Mouse (Mus musculus) gastrocnemius, postnatal 4 days (tissue): ENCODE results near the gene Abcc5. TPM values are rescaled to one million over a fixed set of nuclear protein-coding genes. Genes with fewer than 3 reads are reported as not detected.

Experiments
- DNase-seq, 2 experiments: peaks; one replicate each; pipeline ENCODE4 v3.0.0; 2021 to 2022; ENCODE audit warnings: low spot score in 2 of 2, mixed read lengths in 2 of 2
- total RNA-seq, 2 experiments: library from RNA; stranded (reverse); gene quantifications; 2 replicates each; pipeline ENCODE4 v1.2.3; 2021

Abcc5 gene
- total RNA-seq, 2 experiments from 2014 or later: 59.3 to 70.1 TPM

DNA sequence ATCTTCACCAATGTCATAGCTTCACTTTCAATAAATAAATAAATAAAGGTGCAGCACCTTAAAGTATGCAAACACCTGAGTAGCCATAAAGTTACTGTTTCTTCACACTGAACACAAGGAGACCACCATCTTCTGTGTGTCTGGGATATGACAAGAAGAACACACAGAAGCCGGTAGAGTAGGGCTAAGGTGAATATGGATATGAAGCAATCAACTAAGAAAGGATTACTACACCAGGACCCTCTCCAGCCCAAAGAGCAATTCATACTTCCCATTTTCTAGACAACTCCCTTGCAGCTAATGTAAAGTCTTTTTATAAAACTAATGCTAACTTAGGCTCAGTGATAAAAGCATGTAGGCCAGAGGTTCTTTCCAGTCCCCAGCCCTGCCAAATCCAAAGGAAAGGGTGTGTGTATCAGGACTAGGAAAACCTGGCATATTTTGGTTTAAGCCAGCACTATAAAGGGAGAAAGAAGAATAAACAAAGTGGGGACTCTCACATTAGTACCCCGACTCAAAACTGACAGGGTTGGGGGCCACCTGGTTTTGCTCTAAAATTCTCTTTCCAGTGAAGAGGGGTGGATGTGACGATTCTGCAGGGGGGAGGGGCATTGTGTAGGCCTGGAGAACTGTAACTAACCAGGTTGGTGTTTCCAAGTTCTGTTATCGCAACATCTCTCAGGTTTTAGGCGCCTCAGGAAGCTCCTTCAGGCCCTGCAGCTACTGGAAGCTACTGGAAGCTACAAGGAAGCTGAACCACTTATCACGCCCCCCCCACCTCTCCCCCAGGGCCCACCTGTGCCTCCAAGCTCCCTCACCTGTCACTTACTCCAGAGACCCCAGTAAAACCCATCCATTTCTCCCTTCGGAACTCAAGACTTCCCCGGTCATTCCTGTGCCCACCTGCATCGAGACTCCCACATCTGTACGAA lies 1.2 kb downstream of the Abcc5 start:
- DNase-seq: no peak

DNA sequence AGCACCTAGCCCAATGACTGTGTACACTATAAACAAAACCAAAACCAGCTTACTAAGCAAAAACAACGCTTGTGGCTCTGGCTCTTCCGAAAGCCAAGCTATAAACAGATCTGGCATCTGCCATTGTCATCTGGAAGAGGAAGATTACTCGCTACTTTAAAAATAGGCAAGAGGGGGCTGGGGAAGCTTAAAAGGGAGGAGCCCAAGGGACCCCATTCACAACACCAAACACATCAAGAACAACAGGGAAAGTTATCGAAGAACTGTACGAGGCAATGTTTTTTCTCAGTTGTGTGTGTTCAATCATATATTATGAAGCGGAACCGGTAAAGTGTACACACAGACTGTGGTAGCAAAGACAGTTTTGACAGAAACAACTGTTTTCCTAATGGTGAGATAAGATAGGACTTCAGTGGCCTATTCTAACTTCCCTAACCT lies 1.9 kb downstream of the Abcc5 start:
- no peak for DNase-seq

DNA sequence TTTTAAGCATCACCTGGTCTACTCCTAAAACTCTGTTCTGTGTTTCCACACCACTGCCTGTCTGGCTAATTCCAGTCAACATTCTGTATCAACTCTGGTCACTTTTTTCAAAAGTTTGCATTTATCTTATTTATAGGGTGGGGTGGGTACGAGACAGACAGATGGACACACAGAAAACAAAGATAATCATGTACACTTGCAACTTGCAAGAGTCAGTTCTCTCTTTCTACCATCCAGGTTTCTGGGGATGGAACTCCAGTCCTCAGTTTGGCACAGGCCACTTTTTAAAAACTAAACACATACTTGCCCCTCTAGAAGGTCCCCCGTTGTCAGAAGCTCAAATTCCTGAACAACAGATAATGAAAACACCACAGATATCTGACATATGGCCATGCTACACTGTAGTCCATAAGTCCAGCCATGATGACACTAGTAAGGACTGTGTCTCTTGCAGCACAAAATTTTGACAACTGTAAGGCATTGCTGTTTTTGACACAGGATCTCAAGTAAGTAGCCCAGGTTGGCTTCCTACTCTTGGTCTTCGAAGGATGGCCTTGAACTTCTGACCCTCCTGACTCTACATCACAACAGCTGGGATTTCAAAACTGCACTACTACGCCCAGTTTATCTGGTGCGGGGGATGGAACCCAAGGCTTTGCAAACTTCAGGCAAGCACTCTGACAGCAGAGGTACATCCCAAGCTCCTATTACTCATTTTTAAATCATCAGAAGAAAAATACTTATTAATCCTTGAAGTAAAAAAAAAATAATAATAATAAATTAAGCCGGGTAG lies 3.1 kb downstream of the Abcc5 start:
- no peak for DNase-seq

DNA sequence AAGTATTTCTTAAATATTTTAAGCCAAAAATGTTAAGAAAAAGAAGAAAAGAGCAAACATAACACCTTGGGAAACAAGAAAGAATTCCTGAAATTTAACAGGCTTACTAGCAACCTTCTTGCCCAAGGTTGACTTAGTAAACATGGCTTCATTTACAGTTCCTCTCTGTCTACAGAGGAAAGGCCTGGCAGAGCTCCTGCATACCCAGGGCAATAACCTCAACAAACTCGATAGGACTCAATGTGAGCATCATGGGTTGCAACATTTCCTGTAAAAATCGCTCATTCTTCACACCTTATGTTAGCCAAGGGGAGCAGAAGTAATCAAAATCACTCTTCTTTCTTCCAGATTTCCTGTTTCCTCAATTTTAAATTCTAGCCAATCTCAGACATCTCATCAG lies 8.1 kb downstream of the Abcc5 start:
- no peak for DNase-seq

DNA sequence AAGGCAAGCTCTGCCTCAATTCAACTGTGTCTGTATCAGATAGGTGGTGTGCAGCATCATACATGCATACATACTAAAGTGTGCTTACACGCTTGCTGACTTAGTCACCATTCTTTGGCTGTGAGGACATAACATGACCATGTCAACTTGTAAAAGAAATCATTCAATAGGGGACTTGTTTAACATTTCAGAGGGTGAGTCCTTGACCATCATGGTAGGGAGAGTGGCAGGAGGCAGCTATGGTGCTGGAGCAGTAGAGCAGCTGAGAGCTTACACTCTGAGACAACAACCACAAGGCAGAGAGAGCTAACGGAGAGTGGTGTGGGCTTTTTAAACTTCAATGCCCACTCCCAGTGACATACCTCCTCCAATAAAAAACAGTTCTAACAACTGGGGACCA lies 9.9 kb downstream of the Abcc5 start:
- DNase-seq: no peak

DNA sequence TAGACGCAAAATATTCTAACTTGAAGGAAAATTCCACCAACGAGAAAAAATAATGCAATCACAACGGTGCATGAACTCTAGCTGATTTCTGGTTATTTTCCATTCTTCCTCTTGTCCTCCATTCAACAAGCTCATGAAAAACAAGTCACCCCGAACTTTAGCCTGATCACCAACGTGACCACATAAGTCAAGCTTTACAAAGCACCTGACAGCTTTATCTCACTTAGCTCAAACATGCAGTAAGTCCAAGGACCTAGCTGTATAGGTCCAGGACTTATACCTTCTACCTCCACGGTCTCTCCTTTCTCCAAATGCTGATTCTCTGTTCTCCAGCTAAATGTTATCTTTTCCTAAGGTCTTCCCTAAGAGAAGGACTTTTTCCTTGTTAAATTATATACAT lies 10.4 kb downstream of the Abcc5 start:
- no peak for DNase-seq

DNA sequence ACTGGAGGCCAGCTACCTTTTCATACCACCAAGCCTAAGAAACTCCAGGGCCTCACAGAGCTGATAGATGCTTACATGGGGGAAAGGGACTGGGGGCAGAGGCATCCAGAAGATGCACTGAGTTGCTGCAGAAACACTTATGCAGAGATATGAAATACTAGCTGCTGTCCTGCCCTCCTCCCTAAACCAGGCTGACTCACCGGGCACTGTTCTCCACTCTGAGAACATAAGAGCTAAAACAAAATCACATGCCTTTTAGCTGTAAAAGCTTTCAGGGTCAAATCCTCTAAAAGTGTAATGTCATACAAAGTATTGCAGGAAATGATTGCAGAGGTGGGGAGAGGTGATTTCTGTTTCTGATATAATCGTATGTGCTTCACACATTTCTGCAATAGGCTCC lies 11.0 kb downstream of the Abcc5 start:
- DNase-seq: no peak

DNA sequence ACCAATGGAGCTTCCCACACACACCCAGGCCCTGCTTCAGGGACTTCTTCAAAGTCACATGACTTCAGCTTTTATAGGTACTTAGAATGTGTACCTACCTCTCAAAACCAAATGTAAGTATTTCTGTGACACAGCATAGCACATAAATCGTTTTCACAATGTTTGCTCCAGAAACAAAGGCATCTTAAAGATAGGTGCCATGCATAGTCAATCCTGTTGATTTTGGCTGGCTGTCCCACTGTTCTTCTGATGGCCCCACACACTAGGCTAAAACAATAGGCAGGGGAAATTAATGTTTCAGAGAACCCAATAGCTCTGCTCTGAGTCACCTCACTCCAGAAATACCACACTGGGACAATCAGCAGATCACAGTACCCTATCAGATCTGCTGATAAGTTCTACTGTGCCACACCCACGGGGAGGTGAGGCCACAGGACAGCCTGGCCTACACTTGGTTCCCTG lies 12.3 kb downstream of the Abcc5 start:
- no peak for DNase-seq

DNA sequence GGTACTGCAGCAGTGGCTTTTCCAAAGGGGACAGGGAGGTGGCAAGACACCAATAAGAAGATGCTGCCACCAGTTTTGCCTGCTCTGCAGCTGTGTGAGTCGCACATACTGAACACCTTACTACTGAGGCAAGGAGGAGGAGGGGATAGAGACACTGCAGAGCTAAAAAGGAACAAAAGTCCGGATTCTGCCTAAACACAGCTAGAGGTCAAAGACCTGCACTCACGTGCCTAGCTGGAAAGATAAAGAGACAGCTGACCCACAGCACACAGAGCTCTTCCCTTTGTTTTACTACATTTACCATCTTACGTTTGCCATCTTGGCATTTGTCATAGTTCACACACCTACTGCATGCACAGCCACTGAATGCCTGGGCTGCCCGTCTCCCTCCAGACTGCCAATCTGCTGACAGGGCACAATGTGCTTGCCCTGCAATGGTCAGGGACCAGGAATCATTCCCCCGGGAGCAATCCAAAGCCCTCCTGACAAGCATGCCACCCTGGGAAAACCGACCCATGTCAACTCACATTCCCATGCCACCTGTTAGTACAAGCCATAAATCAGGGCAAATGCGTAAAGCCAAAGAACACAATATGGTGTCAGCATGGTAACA lies 14.1 kb downstream of the Abcc5 start:
- DNase-seq: no peak

DNA sequence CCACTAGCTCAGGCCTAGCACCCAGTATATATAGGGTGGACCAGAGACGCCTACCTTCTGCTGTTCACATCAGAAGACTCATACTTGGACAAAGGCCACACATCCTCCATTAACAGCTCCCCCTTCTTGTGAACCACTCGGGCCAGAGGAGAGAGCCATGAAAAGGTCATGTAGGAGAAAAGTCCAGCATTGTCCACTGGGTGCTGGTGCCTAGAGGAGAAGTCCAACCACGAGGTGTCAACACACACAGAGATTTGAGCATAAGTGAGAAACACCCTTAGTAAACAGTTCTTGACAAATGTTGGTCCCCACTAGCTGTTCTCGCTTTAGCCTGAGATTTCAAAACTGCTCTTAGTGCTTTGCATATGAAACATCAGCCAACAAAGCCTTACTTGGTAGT lies 20.9 kb downstream of the Abcc5 start:
- DNase-seq: no peak

DNA sequence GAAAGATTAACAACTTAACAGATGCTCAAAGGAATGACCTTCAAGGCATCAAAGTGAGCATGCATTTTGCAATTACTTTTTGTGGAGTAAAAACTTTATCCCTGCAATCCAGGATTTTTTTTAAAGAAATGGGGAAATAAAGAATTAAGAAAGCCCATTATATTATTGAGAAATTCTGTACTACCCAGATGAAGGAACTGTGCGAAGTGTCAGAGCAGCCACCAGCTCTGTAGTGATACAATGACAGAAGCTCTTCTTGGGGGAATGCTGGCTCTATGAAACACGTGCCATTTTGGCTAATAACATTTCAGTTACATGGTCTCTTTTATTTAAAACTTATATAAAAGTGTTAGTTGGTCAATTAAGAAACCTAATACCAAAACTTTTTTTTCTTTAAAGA lies 22.9 kb downstream of the Abcc5 start:
- no peak for DNase-seq

DNA sequence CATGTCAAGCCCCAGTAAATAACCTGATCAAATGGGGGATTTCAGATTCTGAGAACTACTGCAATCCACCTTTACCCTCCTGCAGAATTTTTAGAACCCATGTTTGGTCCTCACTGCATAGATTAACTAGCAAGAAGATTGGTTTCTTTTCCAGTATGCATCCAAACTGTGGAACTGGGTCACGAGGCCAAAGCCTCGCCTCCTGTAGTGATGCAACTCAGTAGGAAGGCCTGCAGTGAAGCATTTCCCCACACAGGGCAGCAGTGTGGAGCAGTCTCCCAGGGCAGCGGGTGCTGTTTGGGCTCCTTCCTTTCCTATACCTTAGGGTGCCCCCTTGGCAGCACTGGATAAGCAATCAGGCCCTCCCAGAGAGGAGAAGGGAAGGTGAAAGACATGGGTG lies 24.6 kb downstream of the Abcc5 start:
- DNase-seq: no peak

DNA sequence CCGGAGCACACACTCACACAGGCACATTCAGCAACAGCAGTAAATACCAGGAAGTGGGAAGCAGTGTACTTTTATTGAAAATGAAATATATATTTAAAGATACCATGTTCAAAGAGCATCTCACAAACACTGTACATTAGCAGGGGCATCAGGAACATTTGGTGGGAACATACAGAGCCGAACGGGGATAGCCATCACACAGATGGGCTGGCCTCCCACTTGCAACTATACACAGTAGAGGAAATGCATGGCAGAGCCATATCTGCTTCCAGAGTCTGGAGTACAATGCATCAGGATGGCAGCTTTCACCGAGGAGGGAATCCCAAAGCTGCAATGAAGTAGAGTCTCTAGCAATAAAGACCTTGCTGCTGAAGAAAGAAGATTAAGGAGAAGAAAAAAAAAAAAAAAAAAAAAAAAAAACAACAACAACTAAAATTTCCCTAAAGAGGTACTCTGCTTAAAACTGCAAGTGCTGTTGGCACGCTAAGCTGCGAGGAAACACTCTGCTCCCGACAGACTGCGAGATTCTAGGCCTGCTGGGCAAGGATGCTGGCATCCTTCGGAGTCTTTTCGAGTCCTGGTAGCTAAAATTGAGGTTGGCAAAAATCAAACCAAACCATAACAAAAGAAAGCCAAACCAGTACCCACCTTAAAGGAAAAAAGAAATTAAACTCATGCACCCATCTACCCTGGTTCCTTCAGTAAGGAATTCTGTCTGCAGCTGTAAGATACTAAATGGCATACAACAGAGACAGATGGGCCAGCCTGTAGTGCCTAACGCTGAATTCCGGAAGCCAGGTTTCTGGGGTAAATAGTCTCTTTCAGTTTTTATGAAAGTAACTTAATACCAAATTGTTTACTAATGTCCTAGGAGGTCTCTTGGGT lies 25.2 kb downstream of the Abcc5 start:
- no peak for DNase-seq

DNA sequence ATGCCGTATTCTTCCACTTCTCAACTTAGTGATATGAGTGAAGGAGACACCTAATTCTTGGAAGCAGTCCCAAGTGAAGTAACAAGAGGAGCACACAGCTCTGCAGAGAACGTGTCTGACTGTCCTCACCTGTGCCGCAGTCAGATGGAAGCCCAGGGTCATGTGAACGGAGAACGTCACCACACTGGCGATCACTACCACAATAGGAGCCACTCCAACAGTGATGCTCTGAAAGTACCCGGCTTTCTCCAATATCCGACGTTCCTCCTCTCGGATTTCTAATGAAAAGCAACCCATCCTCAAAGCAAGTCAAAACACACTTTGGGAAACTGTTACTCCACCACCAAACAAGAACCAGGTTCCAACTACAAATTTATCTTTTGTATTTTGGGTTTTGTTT lies 29.3 kb downstream of the Abcc5 start:
- no peak for DNase-seq

DNA sequence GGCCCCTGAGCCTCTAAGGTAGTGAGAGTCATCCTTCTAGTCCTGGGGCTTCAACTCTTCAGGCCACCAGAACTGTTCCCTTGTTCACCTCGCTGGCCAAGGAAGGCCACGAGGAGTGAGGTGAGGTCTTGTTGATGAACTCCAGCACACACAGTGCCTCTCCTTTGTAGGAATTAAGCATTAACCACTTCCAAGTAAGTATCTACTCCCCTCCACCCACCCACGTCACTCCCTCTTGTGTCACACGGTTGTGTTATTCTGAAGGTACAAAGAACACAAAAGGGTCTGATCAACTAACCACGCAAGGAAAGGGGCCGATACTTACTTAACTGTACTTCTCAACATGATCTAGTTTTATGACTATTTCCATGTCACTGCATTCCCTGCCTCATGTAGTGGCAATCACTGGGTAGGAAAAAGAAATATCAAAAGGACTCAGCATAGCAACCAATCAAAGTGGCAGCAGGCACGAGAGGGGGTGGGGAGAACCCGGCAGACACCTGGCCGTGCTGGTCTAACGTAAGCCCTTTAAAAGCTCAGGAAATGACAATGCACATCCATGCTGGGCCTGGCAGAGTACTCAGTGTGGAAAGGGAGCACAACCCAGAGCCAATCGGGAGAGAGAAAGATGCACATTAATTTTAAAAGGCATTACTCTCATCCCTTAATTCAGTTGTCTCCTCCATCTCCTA lies 30.8 kb downstream of the Abcc5 start:
- no peak for DNase-seq

DNA sequence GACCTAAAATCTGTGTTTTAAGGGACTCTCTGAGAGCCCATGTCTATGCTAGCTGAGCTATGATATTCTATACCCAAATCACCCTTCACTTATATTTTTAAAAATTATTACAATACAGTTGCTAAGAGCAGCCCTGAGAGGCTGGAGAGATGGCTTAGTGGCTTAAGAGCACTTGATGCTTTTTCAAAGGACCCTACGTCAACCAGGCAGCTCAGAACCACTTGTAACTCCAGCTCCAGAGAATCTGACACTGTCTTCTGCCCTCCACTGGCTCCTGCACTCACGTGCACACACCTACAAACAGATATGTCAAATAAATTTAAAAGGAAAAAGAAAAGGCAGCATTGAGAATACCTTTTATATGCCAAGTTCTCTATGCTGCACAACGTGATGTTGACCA lies 34.4 kb downstream of the Abcc5 start:
- DNase-seq: no peak

DNA sequence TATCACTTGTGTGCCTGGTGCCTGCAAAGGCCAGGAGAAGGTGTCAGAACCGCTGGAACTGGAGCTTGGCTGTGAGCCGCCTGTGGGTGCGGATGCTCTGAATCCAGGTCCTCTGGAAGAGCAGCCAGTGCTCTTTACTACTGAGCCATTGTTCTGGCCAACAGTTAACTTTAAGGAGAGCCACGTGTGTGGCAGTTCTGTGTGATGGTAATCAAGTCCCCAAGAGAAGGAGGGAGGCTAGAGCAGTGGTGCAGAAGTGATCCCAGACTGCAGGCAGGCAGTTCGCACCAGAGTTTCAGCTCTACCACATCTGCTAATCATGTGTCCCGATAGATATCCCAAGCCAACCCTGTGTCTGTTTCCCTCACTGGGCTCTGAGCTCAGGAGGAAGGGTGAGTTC lies 36.0 kb downstream of the Abcc5 start:
- DNase-seq: no peak

DNA sequence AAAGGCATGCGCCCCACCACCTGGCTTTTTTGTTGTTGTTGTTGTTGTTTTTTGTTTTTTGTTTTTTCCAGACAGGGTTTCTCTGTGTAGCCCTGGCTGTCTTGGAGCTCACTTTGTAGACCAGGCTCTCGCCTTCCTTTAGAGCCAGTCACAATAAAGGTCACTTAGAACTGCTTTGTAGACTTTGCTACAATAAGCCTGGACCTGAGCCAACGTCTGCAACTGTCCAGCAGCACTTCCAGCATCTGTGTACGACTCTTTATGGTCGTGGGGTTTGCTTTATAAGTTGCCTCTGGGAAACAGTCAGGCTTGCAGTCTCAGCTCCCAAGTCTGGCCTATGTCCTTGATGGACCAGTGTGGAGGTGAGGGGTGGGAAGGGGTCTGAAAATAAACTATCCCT lies 45.2 kb downstream of the Abcc5 start:
- no peak for DNase-seq

DNA sequence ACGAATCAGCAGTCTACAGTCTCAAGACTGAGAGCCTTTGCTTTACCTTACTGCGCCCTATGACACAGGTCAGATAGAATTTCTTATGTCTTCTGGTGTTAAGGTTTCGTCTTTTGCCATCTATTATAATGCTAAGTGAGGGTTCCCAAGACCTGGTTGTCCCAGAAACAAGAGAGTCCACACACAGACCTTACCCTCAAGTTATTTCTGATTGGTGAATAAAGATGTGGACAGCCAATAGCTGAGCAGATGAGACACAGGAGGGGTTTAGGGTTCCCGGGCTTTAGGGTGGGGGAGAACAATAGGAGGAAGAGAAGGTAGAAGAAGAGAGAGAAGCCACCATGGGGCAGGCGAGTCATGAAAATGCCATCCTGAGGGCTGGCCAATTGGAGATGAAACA lies 50.9 kb downstream of the Abcc5 start:
- no peak for DNase-seq

DNA sequence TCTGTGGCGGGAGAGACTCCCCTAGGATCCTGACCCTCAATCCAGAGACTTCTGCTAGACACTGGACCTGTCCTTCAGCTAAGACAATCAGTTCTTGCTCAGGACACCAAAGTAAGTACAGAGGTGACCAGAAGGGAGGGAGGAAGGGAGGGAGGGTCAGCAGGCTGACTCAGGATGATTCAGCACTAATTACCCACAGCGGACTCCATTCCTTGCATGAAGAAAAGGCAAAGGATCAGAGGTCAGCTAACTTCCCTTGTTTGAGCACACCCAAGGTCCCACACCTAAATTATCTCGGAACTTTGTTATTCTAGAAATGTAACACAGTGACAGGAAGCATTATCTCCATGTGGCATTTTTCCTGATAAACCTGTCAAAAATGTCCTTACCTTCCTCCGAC lies 54.5 kb downstream of the Abcc5 start:
- no peak for DNase-seq
